Mouse (Mus musculus): Measurements from ENCODE around the gene Cc2d2a. TPM values are rescaled to one million over a fixed set of nuclear protein-coding genes. Genes with fewer than 3 reads are reported as not detected.

The Cc2d2a gene
- total RNA-seq, 2 experiments from 2014 or later, result 0.38 to 0.84 TPM

Other genes starting within 250 kb of the Cc2d2a start
- gene C1qtnf7, start 146.8 kb upstream of the Cc2d2a start, total RNA-seq (2015; ENCODE audit: low replicate concordance), result not detected in 2 replicates
- gene C1qtnf7, start 146.8 kb upstream of the Cc2d2a start, total RNA-seq (2017; ENCODE audit: low replicate concordance), result not detected in 2 replicates
- gene Bst1, start 156.5 kb downstream of the Cc2d2a start, total RNA-seq (2015; ENCODE audit: low replicate concordance), result 0.72 and 13.8 TPM in 2 replicates
- gene Bst1, start 156.5 kb downstream of the Cc2d2a start, total RNA-seq (2017; ENCODE audit: low replicate concordance), result 6.5 and 9.2 TPM in 2 replicates
- gene Fbxl5, start 159.3 kb downstream of the Cc2d2a start, total RNA-seq (2015; ENCODE audit: low replicate concordance), result 18.7 and 21.8 TPM in 2 replicates
- gene Fbxl5, start 159.3 kb downstream of the Cc2d2a start, total RNA-seq (2017; ENCODE audit: low replicate concordance), result 14.6 and 24.0 TPM in 2 replicates
- gene Cd38, start 206.2 kb downstream of the Cc2d2a start, total RNA-seq (2015; ENCODE audit: low replicate concordance), result 14.4 and 18.0 TPM in 2 replicates
- 5.8 and 7.6 TPM in 2 replicates for gene Cd38, start 206.2 kb downstream of the Cc2d2a start, total RNA-seq (2017; ENCODE audit: low replicate concordance)